In genomic region chr5:130023767-130024539, GRCm38 (mm10) we compare ENCODE assay signal across 8 mouse cellular contexts. TPM values are rescaled to one million over a fixed set of nuclear protein-coding genes. Genes with fewer than 3 reads are reported as not detected.
DNase-seq lines count a peak whose midpoint lies in the region; ATAC-seq and TF ChIP-seq lines count a peak whose summit lies in the region.

No protein-coding gene starts in this region.

- ATAC-seq in cerebellum, adult (ENCODE audit: insufficient number of reproducible peaks, low FRiP score, low TSS enrichment): peak; percentile 73; the same call in 1 of the 2 replicates
- ATAC-seq in forebrain, embryonic 14.5 days: peak; percentile 93
- ATAC-seq in neural tube, embryonic 15.5 days (ENCODE audit: low FRiP score): peak; percentile 94

- H3K4me2 ChIP-seq in forebrain, embryonic 14.5 days (ENCODE audit: low read length): peak overlapping the region; percentile 90
- H3K4me2 ChIP-seq in neural tube, embryonic 15.5 days: peak overlapping the region; percentile 96

- H3K27ac ChIP-seq in ES-Bruce4 (ENCODE audit: insufficient read depth, low read length): no peak overlapping the region
- H3K27ac ChIP-seq in forebrain, embryonic 14.5 days (ENCODE audit: low read depth, low read length): peak overlapping the region; percentile 33; the same call in 1 of the 2 replicates
- H3K27ac ChIP-seq in neural tube, embryonic 15.5 days (replicated peaks): peak overlapping the region; percentile 86

- DNase-seq in forebrain, embryonic 14.5 days (ENCODE audit: low spot score): peak; percentile 92
- DNase-seq in heart, postnatal 14 days: peak; percentile 77 to 84
- peak; percentile 79 for DNase-seq in layer of hippocampus, adult 11-12 months (ENCODE audit: low spot score)
- peak; percentile 94 to 96 for DNase-seq in lung, adult 18-20 months
- peak; percentile 87 for DNase-seq in testis, postnatal 14 days (ENCODE audit: low spot score)

- intact Hi-C loops in heart, postnatal 14 days (cut with DNase I): loop anchor here (2.0 to 10.0 kb wide), 4 partner anchors 15 to 231 kb away; partner anchors contain the start of genes Kctd7, Sbds and Tyw1

- no peak for TF ChIP-seq EP300 in ES-Bruce4 (IDR thresholded peaks at IDR 0.05; ENCODE audit: insufficient read depth, low read depth, low read length)

- no peaks in the 10 kb centered on the region for H3K27me3 ChIP-seq in ES-Bruce4 (ENCODE audit: control insufficient read depth, insufficient read depth, low read length, poor library complexity, severe bottlenecking)
- 0 out of 2 replicates have a peak, but pooled peaks cover 2% of the 10 kb centered on the region for H3K27me3 ChIP-seq in forebrain, embryonic 14.5 days (replicated peaks; ENCODE audit: control insufficient read depth, insufficient read depth, low read length)
- peaks cover 10% of the 10 kb centered on the region; the same call in 1 of the 2 replicates for H3K27me3 ChIP-seq in neural tube, embryonic 15.5 days (replicated peaks)

- WGBS in forebrain, embryonic 14.5 days: under 1% methylated on average over 32 of the region's 32 CpGs
- under 1% methylated on average over 32 of the region's 32 CpGs for WGBS in neural tube, embryonic 15.5 days

- no peaks in the 10 kb centered on the region for H3K4me1 ChIP-seq in ES-Bruce4 (ENCODE audit: control insufficient read depth, insufficient read depth, low read length)
- H3K4me1 ChIP-seq in forebrain, embryonic 14.5 days (ENCODE audit: control insufficient read depth, insufficient read depth, low read length): no peaks in the 10 kb centered on the region
- peaks cover 16% of the 10 kb centered on the region for H3K4me1 ChIP-seq in neural tube, embryonic 15.5 days

- H3K9me3 ChIP-seq in ES-Bruce4 (replicated peaks; ENCODE audit: control insufficient read depth, insufficient read depth, low read length, poor library complexity, severe bottlenecking): no peaks in the 10 kb centered on the region
- H3K9me3 ChIP-seq in forebrain, embryonic 14.5 days (replicated peaks; ENCODE audit: control insufficient read depth, low read length): no peaks in the 10 kb centered on the region
- H3K9me3 ChIP-seq in neural tube, embryonic 15.5 days (replicated peaks): no peaks in the 10 kb centered on the region

- peak; percentile 82 for TF ChIP-seq CTCF in ES-Bruce4 (IDR thresholded peaks at IDR 0.05; ENCODE audit: low read depth, low read length)

- peak; percentile 55 for TF ChIP-seq POLR2A in ES-Bruce4 (IDR thresholded peaks at IDR 0.05; ENCODE audit: insufficient read depth, low read length)

- peak overlapping the region; percentile 48 for H3K9ac ChIP-seq in ES-Bruce4 (ENCODE audit: low read depth, poor library complexity, severe bottlenecking)
- peak overlapping the region; percentile 66 for H3K9ac ChIP-seq in forebrain, embryonic 14.5 days (ENCODE audit: low read length)
- H3K9ac ChIP-seq in neural tube, embryonic 15.5 days (replicated peaks): peak overlapping the region; percentile 63

- no peaks in the 10 kb centered on the region for H3K36me3 ChIP-seq in ES-Bruce4 (ENCODE audit: control insufficient read depth, insufficient read depth, low read length, poor library complexity, severe bottlenecking)
- no peaks in the 10 kb centered on the region for H3K36me3 ChIP-seq in forebrain, embryonic 14.5 days (ENCODE audit: control insufficient read depth, insufficient read depth, low read length)
- H3K36me3 ChIP-seq in neural tube, embryonic 15.5 days: no peaks in the 10 kb centered on the region

- H3K4me3 ChIP-seq in ES-Bruce4 (ENCODE audit: low read depth, low read length): peak overlapping the region; percentile 90
- H3K4me3 ChIP-seq in forebrain, embryonic 14.5 days (ENCODE audit: low read depth, low read length): peak overlapping the region; percentile 57
- H3K4me3 ChIP-seq in neural tube, embryonic 15.5 days (replicated peaks): peak overlapping the region; percentile 56

RNA-seq across cellular contexts. Expression of gene Asl, which starts 5.1 kb away (rescaled TPM):
- polyA plus RNA-seq in ES-Bruce4 (2011; ENCODE audit: insufficient read depth, insufficient read length, low read depth, missing spikeins): 60.7 and 63.4 TPM in 2 replicates
- 36.9 and 38.2 TPM in 2 replicates for polyA plus RNA-seq in forebrain, embryonic 14.5 days (2014; fragmentation: Nextera tagmentation; extraction: Ambion mirVana)
- total RNA-seq in heart, postnatal 14 days (2021): 1 to 10 TPM; 6.8 to 7.7 TPM
- 38.7 and 46.2 TPM in 2 replicates for polyA plus RNA-seq in neural tube, embryonic 15.5 days (2015; fragmentation: Nextera tagmentation; extraction: Ambion mirVana)

RNA-seq across cellular contexts. Expression of gene Crcp, which starts 5.1 kb away (rescaled TPM):
- polyA plus RNA-seq in ES-Bruce4 (2011; ENCODE audit: insufficient read depth, insufficient read length, low read depth, missing spikeins): 25.7 and 30.0 TPM in 2 replicates
- polyA plus RNA-seq in forebrain, embryonic 14.5 days (2014; fragmentation: Nextera tagmentation; extraction: Ambion mirVana): 50.7 and 51.2 TPM in 2 replicates
- total RNA-seq in heart, postnatal 14 days (2021): 10 to 100 TPM; 11.4 to 11.9 TPM
- 73.4 and 80.4 TPM in 2 replicates for polyA plus RNA-seq in neural tube, embryonic 15.5 days (2015; fragmentation: Nextera tagmentation; extraction: Ambion mirVana)

RNA-seq across cellular contexts. Expression of gene Gusb, which starts 21.1 kb away (rescaled TPM):
- 11.5 and 13.3 TPM in 2 replicates for polyA plus RNA-seq in ES-Bruce4 (2011; ENCODE audit: insufficient read depth, insufficient read length, low read depth, missing spikeins)
- polyA plus RNA-seq in forebrain, embryonic 14.5 days (2014; fragmentation: Nextera tagmentation; extraction: Ambion mirVana): 20.7 and 21.4 TPM in 2 replicates
- 10 to 100 TPM; 18.5 to 19.0 TPM for total RNA-seq in heart, postnatal 14 days (2021)
- polyA plus RNA-seq in neural tube, embryonic 15.5 days (2015; fragmentation: Nextera tagmentation; extraction: Ambion mirVana): 37.8 and 45.4 TPM in 2 replicates

RNA-seq across cellular contexts. Expression of gene Tpst1, which starts 49.2 kb away (rescaled TPM):
- 35.6 and 44.8 TPM in 2 replicates for polyA plus RNA-seq in ES-Bruce4 (2011; ENCODE audit: insufficient read depth, insufficient read length, low read depth, missing spikeins)
- 57.1 and 61.4 TPM in 2 replicates for polyA plus RNA-seq in forebrain, embryonic 14.5 days (2014; fragmentation: Nextera tagmentation; extraction: Ambion mirVana)
- total RNA-seq in heart, postnatal 14 days (2021): 10 to 100 TPM; 15.7 to 16.9 TPM
- 58.8 and 59.2 TPM in 2 replicates for polyA plus RNA-seq in neural tube, embryonic 15.5 days (2015; fragmentation: Nextera tagmentation; extraction: Ambion mirVana)
